Mouse (Mus musculus) limb, embryonic 12.5 days (tissue): Measurements from ENCODE around the gene Usp9x. TPM values are rescaled to one million over a fixed set of nuclear protein-coding genes. Genes with fewer than 3 reads are reported as not detected.
A peak's percentile ranks its signal among the peaks of the same experiment; 100 is the strongest.

Experiments
- ATAC-seq: fragments of 200-750 bp; cut with Nextera tagmentation; 2 replicates; pipeline ENCODE4 v1.8.0; 2017; ENCODE audit warnings: low read depth, moderate TSS enrichment; ENCODE audit not compliant: insufficient number of reproducible peaks, insufficient read depth, low FRiP score, low TSS enrichment
- H3K27ac ChIP-seq: fragments of 300-500 bp; sonication (generic); 2 replicates; pipeline ENCODE4 v1.5.1; 2016; ENCODE audit warnings: mild to moderate bottlenecking, moderate library complexity
- H3K27me3 ChIP-seq: fragments of 300-500 bp; sonication (generic); 2 replicates; pipeline ENCODE4 v1.6.1; 2016; ENCODE audit warnings: mild to moderate bottlenecking, moderate library complexity
- H3K36me3 ChIP-seq: fragments of 300-500 bp; sonication (generic); 2 replicates; pipeline ENCODE4 v1.6.1; 2016; ENCODE audit warnings: mild to moderate bottlenecking, moderate library complexity
- H3K4me1 ChIP-seq: fragments of 300-500 bp; sonication (generic); replicated peaks from 2 replicates; pipeline ENCODE4 v1.6.1; 2016
- H3K4me2 ChIP-seq: fragments of 300-500 bp; sonication (generic); 2 replicates; pipeline ENCODE4 v1.6.1; 2016; ENCODE audit warnings: mild to moderate bottlenecking, moderate library complexity
- H3K4me3 ChIP-seq: fragments of 300-500 bp; sonication (generic); replicated peaks from 2 replicates; pipeline ENCODE4 v1.5.1; 2016; ENCODE audit warnings: mild to moderate bottlenecking
- H3K9ac ChIP-seq: fragments of 300-500 bp; sonication (generic); replicated peaks from 2 replicates; pipeline ENCODE4 v1.6.1; 2016; ENCODE audit warnings: mild to moderate bottlenecking, moderate library complexity
- H3K9me3 ChIP-seq: fragments of 300-500 bp; sonication (generic); 2 replicates; pipeline ENCODE4 v1.6.1; 2016; ENCODE audit warnings: mild to moderate bottlenecking, moderate library complexity
- WGBS: fragments of 180-500 bp; shearing (Covaris S2); methylation state at CpG from one replicate; pipeline ENCODE4 v1.1.7; 2016; 5-methylcytosine and 5-hydroxymethylcytosine counted together
- polyA plus RNA-seq: library from polyadenylated mRNA; unstranded; fragments of >200 nt; fragmentation: Nextera tagmentation; extraction: Ambion mirVana; gene quantifications from 2 replicates; pipeline ENCODE4 v1.2.1, GENCODE M21; 2016

Gene Usp9x
- polyA plus RNA-seq, 1 experiment from 2014 or later, result 47.4 TPM

DNA sequence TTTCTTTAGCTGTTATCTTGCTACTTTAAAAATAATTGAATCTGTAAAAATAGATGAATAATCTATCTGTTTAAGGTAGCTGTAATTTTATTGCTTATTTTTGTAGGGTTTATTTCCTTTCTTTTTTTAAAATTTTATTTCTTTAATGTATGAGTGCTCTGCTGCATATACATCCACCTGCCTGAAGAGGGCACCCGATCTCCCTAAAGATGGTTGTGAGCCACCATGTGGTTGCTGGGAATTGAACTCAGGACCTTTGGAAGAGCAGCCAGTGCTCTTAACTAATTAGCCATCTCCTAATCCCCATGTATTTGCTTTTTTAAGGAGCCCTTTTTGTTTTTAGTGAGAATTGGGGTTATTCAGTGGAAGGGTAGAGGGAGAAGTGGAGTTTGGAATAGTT is 14.3 kb downstream of the Usp9x start:
- WGBS, result 67% methylated on average over 1 of the region's 1 CpGs
- Histone ChIP-seq H3K36me3 (no peaks in the 10 kb centered on the region), H3K4me2 (no peak overlapping the region), H3K4me1 (no peaks in the 10 kb centered on the region), H3K9me3 (no peaks in the 10 kb centered on the region), H3K27me3 (no peaks in the 10 kb centered on the region), H3K4me3 (no peak overlapping the region), H3K9ac (no peak overlapping the region), H3K27ac (no peak overlapping the region)
- no peak for ATAC-seq

DNA sequence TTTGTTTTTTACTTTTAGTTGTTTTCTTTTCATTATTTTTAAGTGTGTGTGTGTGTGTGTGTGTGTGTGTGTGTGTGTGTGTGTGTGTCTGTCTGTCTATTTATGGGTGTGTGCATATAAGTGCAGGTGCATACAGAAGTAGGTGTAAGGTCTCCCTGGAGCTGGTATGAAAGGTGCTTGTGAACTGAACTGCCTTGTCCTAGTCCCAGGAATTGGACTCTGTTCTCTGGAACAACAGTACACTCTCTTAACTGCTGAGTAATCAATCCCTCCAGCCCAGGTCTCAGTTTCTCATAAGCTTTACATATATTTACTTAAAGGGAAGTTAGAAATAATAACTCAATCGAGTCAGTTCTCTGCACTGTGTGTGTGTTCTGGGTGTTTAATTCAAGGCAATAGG is 25.7 kb downstream of the Usp9x start:
- no peak overlapping the region for H3K4me2 ChIP-seq
- 74% methylated on average over 1 of the region's 1 CpGs for WGBS
- H3K36me3 ChIP-seq, result peaks cover 10% of the 10 kb centered on the region; the same call in 1 of the 2 replicates
- no peaks in the 10 kb centered on the region for H3K27me3 ChIP-seq
- H3K4me3 ChIP-seq, result no peak overlapping the region
- H3K4me1 ChIP-seq, result no peaks in the 10 kb centered on the region
- no peak for ATAC-seq
- no peaks in the 10 kb centered on the region for H3K9me3 ChIP-seq
- H3K27ac ChIP-seq, result no peak overlapping the region
- H3K9ac ChIP-seq, result no peak overlapping the region

DNA sequence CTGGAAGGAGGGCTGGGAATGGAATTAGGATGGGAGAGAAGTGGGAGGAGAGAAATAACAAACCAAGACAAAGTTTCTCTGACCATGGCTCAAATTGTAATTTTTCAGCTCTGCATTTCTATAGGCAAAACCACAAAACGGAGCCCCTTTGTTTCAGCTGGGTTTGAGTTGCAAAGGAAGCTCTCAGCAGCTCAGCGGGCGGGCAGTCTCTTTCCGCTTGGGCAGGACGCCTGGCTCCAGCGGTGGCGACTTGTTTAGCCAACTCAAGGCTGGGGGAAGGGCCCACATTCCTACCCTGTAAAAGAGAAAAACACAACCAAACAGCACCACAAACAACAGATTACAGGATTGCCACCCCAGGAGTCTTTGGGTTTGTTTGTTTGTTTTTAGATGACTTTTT is 135.2 kb downstream of the Usp9x start:
- H3K36me3 ChIP-seq, result no peaks in the 10 kb centered on the region
- no peak for ATAC-seq
- H3K27ac ChIP-seq, result no peak overlapping the region
- H3K9me3 ChIP-seq, result no peaks in the 10 kb centered on the region
- H3K27me3 ChIP-seq, result peaks cover 12% of the 10 kb centered on the region
- no peak overlapping the region for H3K4me3 ChIP-seq
- no peaks in the 10 kb centered on the region for H3K4me1 ChIP-seq
- WGBS, result 40% methylated on average over 7 of the region's 7 CpGs
- H3K4me2 ChIP-seq, result no peak overlapping the region
- no peak overlapping the region for H3K9ac ChIP-seq

DNA sequence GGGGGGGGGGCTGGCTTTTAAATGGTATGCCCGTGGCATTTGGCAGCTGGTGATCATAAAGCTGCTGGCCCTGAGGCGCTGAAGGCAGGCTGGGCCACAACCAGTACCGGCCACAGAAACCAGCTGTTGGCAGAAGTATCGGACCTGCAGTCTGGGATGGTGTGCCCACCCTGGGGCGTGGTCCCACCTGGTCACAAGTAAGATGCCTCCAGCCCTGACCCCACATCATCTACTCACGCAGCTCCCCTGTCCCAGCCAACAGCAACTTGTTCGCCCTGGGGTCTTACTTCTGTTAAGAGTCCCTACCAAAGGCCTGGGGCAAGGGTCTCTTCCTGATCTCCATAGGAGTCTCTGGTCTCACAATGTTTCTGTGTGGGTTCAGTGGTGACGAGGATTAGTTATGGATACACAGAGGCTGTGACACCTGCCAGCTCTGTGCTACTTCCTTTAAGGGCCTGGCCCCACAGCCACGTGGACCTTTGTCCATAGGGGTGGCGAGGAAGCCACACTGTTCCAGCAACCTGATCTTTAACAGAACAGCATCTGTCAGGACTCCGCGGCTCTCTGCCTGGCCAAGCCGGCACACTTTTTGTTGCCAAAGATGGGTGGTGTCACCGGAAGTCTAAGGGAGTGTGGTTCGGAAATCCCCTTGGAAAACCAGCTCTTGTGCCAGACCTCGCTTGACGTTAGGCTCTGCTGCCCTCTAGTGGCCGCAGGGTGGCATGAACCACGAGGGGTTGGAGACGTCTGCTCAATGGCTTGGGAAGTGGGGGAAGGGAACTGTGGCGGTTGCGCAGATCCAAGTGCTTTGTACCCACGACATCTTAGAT is 136.4 kb downstream of the Usp9x start:
- peak; percentile 79 for ATAC-seq
- H3K4me1 ChIP-seq, result no peaks in the 10 kb centered on the region
- H3K27me3 ChIP-seq, result peaks cover 12% of the 10 kb centered on the region
- no peak overlapping the region for H3K27ac ChIP-seq
- peak overlapping the region; percentile 50 for H3K4me2 ChIP-seq
- 30% methylated on average over 22 of the region's 23 CpGs for WGBS
- no peaks in the 10 kb centered on the region for H3K9me3 ChIP-seq
- peak overlapping the region; percentile 26 for H3K4me3 ChIP-seq
- H3K36me3 ChIP-seq, result no peaks in the 10 kb centered on the region
- H3K9ac ChIP-seq, result no peak overlapping the region

DNA sequence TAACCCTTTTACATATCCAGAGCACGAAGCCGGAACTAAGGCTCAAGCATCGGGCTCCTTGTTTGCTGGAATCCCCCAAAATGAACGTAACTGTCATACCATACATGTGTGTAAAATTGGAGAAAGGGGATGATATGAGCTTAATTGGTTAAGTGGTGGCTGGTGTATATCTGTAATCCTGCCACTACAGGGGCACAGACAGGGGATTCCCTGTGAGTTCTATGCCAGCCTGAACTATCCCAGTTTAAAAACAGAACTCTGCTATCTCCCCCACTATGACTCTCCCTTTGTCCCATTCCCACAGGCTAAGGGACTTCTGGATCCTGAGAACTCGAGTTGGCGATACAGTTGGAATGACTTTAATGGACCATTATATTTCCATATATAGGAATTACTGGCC is 137.1 kb downstream of the Usp9x start:
- 29% methylated on average over 6 of the region's 6 CpGs for WGBS
- Histone ChIP-seq H3K4me3 (peak overlapping the region; percentile 26), H3K4me1 (no peaks in the 10 kb centered on the region), H3K27ac (no peak overlapping the region), H3K9ac (no peak overlapping the region; the same call in 1 of the 2 replicates), H3K36me3 (no peaks in the 10 kb centered on the region), H3K4me2 (peak overlapping the region; percentile 50), H3K9me3 (no peaks in the 10 kb centered on the region), H3K27me3 (peaks cover 12% of the 10 kb centered on the region)
- no peak for ATAC-seq

DNA sequence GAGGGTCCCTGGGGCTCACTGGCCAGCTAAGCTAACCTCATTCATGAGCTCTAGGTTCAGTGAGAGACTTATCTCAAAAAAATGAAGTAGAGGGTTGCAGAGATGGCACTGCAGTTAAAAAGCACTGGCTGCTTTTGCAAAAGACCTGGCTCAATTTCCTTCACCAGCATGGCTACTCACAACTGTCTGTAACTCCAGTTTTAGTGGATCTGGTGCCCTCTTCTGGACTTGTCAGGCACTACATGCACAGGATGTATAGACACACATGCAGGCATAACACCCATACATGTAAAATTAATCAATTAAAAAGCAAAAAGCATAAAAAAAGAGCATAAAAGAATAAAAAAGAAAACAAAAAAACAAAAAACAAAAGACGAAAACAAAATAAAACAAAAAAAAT is 143.0 kb downstream of the Usp9x start:
- no peak for ATAC-seq
- no peak overlapping the region for H3K4me3 ChIP-seq
- H3K36me3 ChIP-seq, result no peaks in the 10 kb centered on the region
- WGBS, result 65% methylated on average over 1 of the region's 1 CpGs
- H3K9ac ChIP-seq, result no peak overlapping the region
- H3K4me2 ChIP-seq, result no peak overlapping the region
- H3K27me3 ChIP-seq, result no peaks in the 10 kb centered on the region
- H3K4me1 ChIP-seq, result no peaks in the 10 kb centered on the region
- H3K27ac ChIP-seq, result no peak overlapping the region
- H3K9me3 ChIP-seq, result no peaks in the 10 kb centered on the region

Other genes starting within 250 kb of the Usp9x start
- 180 and 181 TPM in 2 replicates for gene Ddx3x, start 209.5 kb downstream of the Usp9x start, polyA plus RNA-seq